Mouse (Mus musculus): Measurements from ENCODE around the gene Rasl10b. TPM values are rescaled to one million over a fixed set of nuclear protein-coding genes. Genes with fewer than 3 reads are reported as not detected.

The Rasl10b gene
- polyA plus RNA-seq, 1 experiment: 1.1 TPM

GRCm38 (mm10) chr11:83432533-83432932, 23.6 kb downstream of the Rasl10b start:
- H3K27ac ChIP-seq (ENCODE audit: insufficient read depth, low read length): no peak overlapping the region
- H3K9me3 ChIP-seq (replicated peaks; ENCODE audit: control insufficient read depth, insufficient read depth, low read length, poor library complexity, severe bottlenecking): no peaks in the 10 kb centered on the region
- no peak for TF ChIP-seq EP300 (IDR thresholded peaks at IDR 0.05; ENCODE audit: insufficient read depth, low read depth, low read length)
- no peak for TF ChIP-seq POLR2A (IDR thresholded peaks at IDR 0.05; ENCODE audit: insufficient read depth, low read length)
- TF ChIP-seq CTCF (IDR thresholded peaks at IDR 0.05; ENCODE audit: low read depth, low read length): no peak
- no peaks in the 10 kb centered on the region for H3K4me1 ChIP-seq (ENCODE audit: control insufficient read depth, insufficient read depth, low read length)
- H3K4me3 ChIP-seq (ENCODE audit: low read depth, low read length): no peak overlapping the region
- H3K36me3 ChIP-seq (ENCODE audit: control insufficient read depth, insufficient read depth, low read length, poor library complexity, severe bottlenecking): no peaks in the 10 kb centered on the region
- H3K9ac ChIP-seq (ENCODE audit: low read depth, poor library complexity, severe bottlenecking): no peak overlapping the region
- no peaks in the 10 kb centered on the region for H3K27me3 ChIP-seq (ENCODE audit: control insufficient read depth, insufficient read depth, low read length, poor library complexity, severe bottlenecking)

- H3K9ac ChIP-seq (ENCODE audit: low read depth, poor library complexity, severe bottlenecking): no peak within 1 kb of the TSS
- H3K4me1 ChIP-seq (ENCODE audit: control insufficient read depth, insufficient read depth, low read length): no peaks in the 10 kb centered on the region
- no peaks in the 10 kb centered on the region for H3K36me3 ChIP-seq (ENCODE audit: control insufficient read depth, insufficient read depth, low read length, poor library complexity, severe bottlenecking)
- TF ChIP-seq POLR2A (IDR thresholded peaks at IDR 0.05; ENCODE audit: insufficient read depth, low read length): no peak
- no peak for TF ChIP-seq CTCF (IDR thresholded peaks at IDR 0.05; ENCODE audit: low read depth, low read length)
- TF ChIP-seq EP300 (IDR thresholded peaks at IDR 0.05; ENCODE audit: insufficient read depth, low read depth, low read length): no peak
- H3K27me3 ChIP-seq (ENCODE audit: control insufficient read depth, insufficient read depth, low read length, poor library complexity, severe bottlenecking): no peaks in the 10 kb centered on the region
- H3K27ac ChIP-seq (ENCODE audit: insufficient read depth, low read length): no peak within 1 kb of the TSS
- H3K9me3 ChIP-seq (replicated peaks; ENCODE audit: control insufficient read depth, insufficient read depth, low read length, poor library complexity, severe bottlenecking): no peaks in the 10 kb centered on the region
- no peak within 1 kb of the TSS for H3K4me3 ChIP-seq (ENCODE audit: low read depth, low read length)
These were observed 28.4 kb downstream of the Rasl10b start, which contains the start of gene 1700020L24Rik for GRCm38 (mm10) chr11:83437377-83437776. Gene 1700020L24Rik, plus strand, starts transcription at chr11:83437677.

GRCm38 (mm10) chr11:83439426-83440060, 30.6 kb downstream of the Rasl10b start:
- no peak overlapping the region for H3K27ac ChIP-seq (ENCODE audit: insufficient read depth, low read length)
- H3K4me1 ChIP-seq (ENCODE audit: control insufficient read depth, insufficient read depth, low read length): peaks cover 2% of the 10 kb centered on the region
- H3K27me3 ChIP-seq (ENCODE audit: control insufficient read depth, insufficient read depth, low read length, poor library complexity, severe bottlenecking): no peaks in the 10 kb centered on the region
- H3K36me3 ChIP-seq (ENCODE audit: control insufficient read depth, insufficient read depth, low read length, poor library complexity, severe bottlenecking): no peaks in the 10 kb centered on the region
- no peak overlapping the region for H3K4me3 ChIP-seq (ENCODE audit: low read depth, low read length)
- no peak for TF ChIP-seq EP300 (IDR thresholded peaks at IDR 0.05; ENCODE audit: insufficient read depth, low read depth, low read length)
- TF ChIP-seq CTCF (IDR thresholded peaks at IDR 0.05; ENCODE audit: low read depth, low read length): no peak
- TF ChIP-seq POLR2A (IDR thresholded peaks at IDR 0.05; ENCODE audit: insufficient read depth, low read length): no peak
- no peaks in the 10 kb centered on the region for H3K9me3 ChIP-seq (replicated peaks; ENCODE audit: control insufficient read depth, insufficient read depth, low read length, poor library complexity, severe bottlenecking)
- peak overlapping the region; percentile 65 for H3K9ac ChIP-seq (ENCODE audit: low read depth, poor library complexity, severe bottlenecking)

GRCm38 (mm10) chr11:83440081-83441064, 31.4 kb downstream of the Rasl10b start:
- H3K27ac ChIP-seq (ENCODE audit: insufficient read depth, low read length): no peak overlapping the region
- peak overlapping the region; percentile 64 for H3K4me3 ChIP-seq (ENCODE audit: low read depth, low read length)
- H3K36me3 ChIP-seq (ENCODE audit: control insufficient read depth, insufficient read depth, low read length, poor library complexity, severe bottlenecking): no peaks in the 10 kb centered on the region
- TF ChIP-seq POLR2A (IDR thresholded peaks at IDR 0.05; ENCODE audit: insufficient read depth, low read length) (no peak), EP300 (IDR thresholded peaks at IDR 0.05; ENCODE audit: insufficient read depth, low read depth, low read length) (0 out of 2 replicates have a peak, but pooled peaks have one; percentile 20), CTCF (IDR thresholded peaks at IDR 0.05; ENCODE audit: low read depth, low read length) (peak; percentile 93)
- peak overlapping the region; percentile 65 for H3K9ac ChIP-seq (ENCODE audit: low read depth, poor library complexity, severe bottlenecking)
- H3K4me1 ChIP-seq (ENCODE audit: control insufficient read depth, insufficient read depth, low read length): peaks cover 2% of the 10 kb centered on the region
- H3K27me3 ChIP-seq (ENCODE audit: control insufficient read depth, insufficient read depth, low read length, poor library complexity, severe bottlenecking): no peaks in the 10 kb centered on the region
- no peaks in the 10 kb centered on the region for H3K9me3 ChIP-seq (replicated peaks; ENCODE audit: control insufficient read depth, insufficient read depth, low read length, poor library complexity, severe bottlenecking)

GRCm38 (mm10) chr11:83441235-83441634, 32.3 kb downstream of the Rasl10b start:
- Histone ChIP-seq H3K27ac (ENCODE audit: insufficient read depth, low read length) (no peak overlapping the region), H3K36me3 (ENCODE audit: control insufficient read depth, insufficient read depth, low read length, poor library complexity, severe bottlenecking) (no peaks in the 10 kb centered on the region), H3K4me3 (ENCODE audit: low read depth, low read length) (no peak overlapping the region), H3K9me3 (replicated peaks; ENCODE audit: control insufficient read depth, insufficient read depth, low read length, poor library complexity, severe bottlenecking) (no peaks in the 10 kb centered on the region), H3K9ac (ENCODE audit: low read depth, poor library complexity, severe bottlenecking) (no peak overlapping the region), H3K4me1 (ENCODE audit: control insufficient read depth, insufficient read depth, low read length) (peaks cover 2% of the 10 kb centered on the region), H3K27me3 (ENCODE audit: control insufficient read depth, insufficient read depth, low read length, poor library complexity, severe bottlenecking) (no peaks in the 10 kb centered on the region)
- no peak for TF ChIP-seq POLR2A (IDR thresholded peaks at IDR 0.05; ENCODE audit: insufficient read depth, low read length)
- TF ChIP-seq EP300 (IDR thresholded peaks at IDR 0.05; ENCODE audit: insufficient read depth, low read depth, low read length): no peak
- no peak for TF ChIP-seq CTCF (IDR thresholded peaks at IDR 0.05; ENCODE audit: low read depth, low read length)

Data from ES-Bruce4 (cell line).